Mouse (Mus musculus): ENCODE measurements around the gene Ppp6r1. TPM values are rescaled to one million over a fixed set of nuclear protein-coding genes. Genes with fewer than 3 reads are reported as not detected.

Ppp6r1 gene
- polyA plus RNA-seq (2017; shearing (Covaris generic)) = 100 to 1,000 TPM; 275 to 316 TPM

DNA sequence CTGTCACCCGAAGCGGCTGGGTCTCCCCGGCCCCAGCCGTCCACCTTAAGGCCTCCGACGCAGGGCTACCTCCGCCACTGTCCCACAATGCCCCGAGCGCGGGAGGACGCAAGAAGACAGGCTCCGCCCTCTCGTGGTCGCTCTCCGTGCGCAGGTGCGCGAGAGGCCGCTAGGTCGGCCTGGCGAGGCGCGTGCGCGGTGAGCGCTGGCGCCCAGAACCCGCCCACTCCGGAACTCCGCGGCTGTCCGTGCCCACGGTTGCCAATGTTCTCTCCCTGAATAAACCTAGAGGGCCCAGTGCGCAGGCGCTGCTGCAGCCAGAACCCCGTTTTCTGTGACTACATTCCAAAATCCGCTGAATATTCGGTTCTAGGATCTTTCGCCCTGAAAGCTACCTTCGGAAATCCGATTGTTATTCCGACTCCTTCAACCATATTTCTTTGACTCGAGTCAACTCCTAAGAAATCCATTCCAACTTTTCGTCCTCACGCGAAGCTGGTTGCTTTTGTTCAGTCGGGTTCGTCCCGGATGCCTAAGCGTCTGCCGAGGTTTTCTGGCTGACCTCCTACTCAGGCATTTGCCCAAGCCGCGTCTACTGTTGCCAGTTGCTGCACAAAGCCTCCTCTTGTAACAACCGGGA, at the start of gene Ppp6r1:
Gene Ppp6r1, minus strand, starts transcription at position 108 of the 640 bp plus-strand sequence.

DNA sequence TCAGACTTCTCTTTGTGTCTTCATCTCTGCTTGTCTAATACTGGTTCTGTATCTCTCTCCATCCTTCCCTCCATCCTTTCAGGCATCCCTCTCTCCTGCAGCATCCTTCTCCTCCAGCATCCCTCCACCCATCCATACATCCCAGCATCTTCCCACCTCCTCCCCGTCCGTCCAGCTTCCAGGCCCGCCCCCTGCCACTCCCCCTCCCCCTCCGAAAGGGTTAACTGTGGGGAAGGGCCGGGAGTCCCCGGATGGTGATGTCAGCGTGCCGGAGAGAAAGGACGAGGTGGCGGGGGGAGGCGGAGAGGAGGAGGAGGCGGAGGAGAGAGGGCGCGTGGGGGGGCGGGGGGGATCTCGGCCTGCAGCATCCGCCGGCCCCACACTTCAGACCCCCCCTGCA, 31.6 kb upstream of the Ppp6r1 start, which contains the start of gene Brsk1:
Gene Brsk1, plus strand, starts transcription at position 218 of the 400 bp plus-strand sequence.

DNA sequence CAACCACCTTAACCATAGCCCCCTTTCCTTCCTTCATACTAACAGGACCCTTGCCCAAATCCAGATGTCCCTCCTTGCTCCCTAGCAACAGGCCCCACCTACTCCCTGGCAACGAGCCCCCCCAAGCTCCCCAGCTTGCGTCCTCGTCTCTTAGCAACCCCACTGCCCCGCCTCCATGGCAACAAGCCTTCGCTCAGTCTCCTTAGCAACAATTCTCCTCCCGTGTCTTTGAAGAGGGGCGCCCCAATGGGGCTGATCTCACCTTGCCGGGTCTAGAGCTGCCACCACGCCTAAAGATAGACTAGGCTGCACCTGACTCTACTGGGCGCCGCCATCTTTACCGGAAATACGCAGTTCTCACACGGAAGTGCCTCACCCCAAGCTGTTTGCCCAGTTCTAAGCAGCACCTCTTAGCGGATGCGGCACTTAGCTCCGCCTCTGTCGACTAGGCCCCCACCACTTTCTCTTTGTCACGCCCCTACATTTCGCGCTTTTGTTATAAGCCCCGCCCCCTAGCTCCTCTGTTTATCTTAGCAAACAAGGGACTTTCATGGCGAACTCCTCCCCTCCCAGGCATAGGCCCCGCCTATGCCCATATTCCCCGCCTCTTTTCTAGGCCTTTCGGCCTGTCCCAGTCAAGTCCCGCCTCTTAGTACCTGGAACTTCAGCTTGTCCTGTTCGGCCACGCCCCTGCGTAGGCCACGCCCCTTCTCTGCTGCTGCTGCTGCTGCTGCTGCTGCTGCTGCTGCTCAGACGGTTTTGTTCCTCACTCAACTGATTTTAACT, 26.0 kb upstream of the Ppp6r1 start, which contains the start of gene Hspbp1:
Gene Hspbp1, minus strand, starts transcription at position 437 of the 786 bp plus-strand sequence.

DNA sequence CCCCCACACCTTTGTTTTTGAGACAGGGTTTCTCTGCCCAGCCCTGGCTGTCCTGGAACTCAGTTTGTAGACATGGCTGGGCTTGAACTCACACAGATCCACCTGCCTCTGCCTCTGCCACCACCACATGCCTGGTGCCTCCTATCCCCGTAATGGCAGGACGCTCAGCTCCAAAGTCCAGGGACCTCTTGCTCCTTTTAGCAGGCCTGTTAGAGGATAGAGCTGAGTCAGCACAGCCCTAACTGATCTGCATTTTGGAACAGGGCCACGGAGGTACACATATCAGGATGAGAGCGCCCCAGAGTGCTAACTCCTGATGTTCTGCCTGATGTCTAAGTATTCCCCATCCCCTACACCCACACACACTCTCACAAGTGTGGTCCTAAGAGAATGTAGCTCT, 27.8 kb downstream of the Ppp6r1 start, which contains the start of gene Tmem86b:
Gene Tmem86b, minus strand, starts transcription at position 392 of the 400 bp plus-strand sequence.

DNA sequence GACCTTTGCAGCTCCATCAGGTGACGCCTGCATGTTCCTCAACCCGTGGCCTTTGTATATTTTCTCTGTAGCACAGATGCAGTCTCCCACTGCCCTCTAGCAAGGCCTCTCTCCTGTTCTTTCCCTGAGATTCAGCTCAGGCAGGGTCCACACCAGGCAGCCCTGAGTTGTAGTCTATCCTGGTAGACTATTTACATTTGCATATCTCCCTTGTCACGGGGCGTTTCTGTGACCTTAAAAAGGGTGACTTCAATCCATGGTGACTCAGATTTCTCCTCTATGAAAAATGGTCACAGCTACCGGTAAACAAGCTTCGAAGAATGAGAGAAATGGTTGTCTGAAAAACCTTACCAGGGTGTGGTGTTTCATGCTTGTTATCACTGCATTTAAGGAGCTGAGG, 54.9 kb downstream of the Ppp6r1 start, which contains the start of gene Ptprh:
Gene Ptprh, minus strand, starts transcription at position 169 of the 400 bp plus-strand sequence.

Other genes with a start within 250 kb of the Ppp6r1 start
- 1 to 10 TPM; 4.3 to 6.8 TPM for gene Rdh13, start 213.4 kb downstream of the Ppp6r1 start, polyA plus RNA-seq (2017; shearing (Covaris generic))
- 10 to 100 TPM in 1 of 2 experiments, 1 to 10 TPM in 1; 6.2 to 30.5 TPM for gene Eps8l1, start 198.3 kb downstream of the Ppp6r1 start, polyA plus RNA-seq (2017; shearing (Covaris generic))
- 100 to 1,000 TPM; 147 to 198 TPM for gene Ppp1r12c, start 157.3 kb downstream of the Ppp6r1 start, polyA plus RNA-seq (2017; shearing (Covaris generic))
- gene Tnnt1, start 142.6 kb downstream of the Ppp6r1 start, polyA plus RNA-seq (2017; shearing (Covaris generic)) = 1 to 10 TPM; 4.1 to 9.6 TPM
- gene Tnni3, start 134.8 kb downstream of the Ppp6r1 start, polyA plus RNA-seq (2017; shearing (Covaris generic)) = 1 to 10 TPM in 1 of 2 experiments, not detected in 1; 5.5 TPM
- 1 to 10 TPM in 1 of 2 experiments, not detected in 1; 2.6 TPM for gene Dnaaf3, start 126.6 kb downstream of the Ppp6r1 start, polyA plus RNA-seq (2017; shearing (Covaris generic))
- gene Syt5, start 111.5 kb downstream of the Ppp6r1 start, polyA plus RNA-seq (2017; shearing (Covaris generic)) = 1 to 10 TPM in 1 of 2 experiments, under 1 TPM in 1; 0.53 to 1.3 TPM
- gene Ptprh, start 55.0 kb downstream of the Ppp6r1 start, polyA plus RNA-seq (2017; shearing (Covaris generic)) = 1 to 10 TPM in 1 of 2 experiments, not detected in 1; 1.1 TPM
- gene Tmem86b, start 27.6 kb downstream of the Ppp6r1 start, polyA plus RNA-seq (2017; shearing (Covaris generic)) = 10 to 100 TPM; 12.1 to 12.7 TPM
- gene Hspbp1, start 26.0 kb upstream of the Ppp6r1 start, polyA plus RNA-seq (2017; shearing (Covaris generic)) = 10 to 100 TPM; 62.6 to 74.0 TPM
- gene Brsk1, start 31.6 kb upstream of the Ppp6r1 start, polyA plus RNA-seq (2017; shearing (Covaris generic)) = under 1 TPM in 1 of 2 experiments, not detected in 1; 0.64 TPM
- under 1 TPM; 0.39 to 0.65 TPM for gene Tmem150b, start 66.2 kb upstream of the Ppp6r1 start, polyA plus RNA-seq (2017; shearing (Covaris generic))
- 10 to 100 TPM; 39.6 to 41.0 TPM for gene Kmt5c, start 81.1 kb upstream of the Ppp6r1 start, polyA plus RNA-seq (2017; shearing (Covaris generic))
- 1 to 10 TPM in 1 of 2 experiments, not detected in 1; 3.1 TPM for gene Cox6b2, start 94.1 kb upstream of the Ppp6r1 start, polyA plus RNA-seq (2017; shearing (Covaris generic))
- gene Fam71e2, start 112.3 kb upstream of the Ppp6r1 start, polyA plus RNA-seq (2017; shearing (Covaris generic)) = not detected
- under 1 TPM; 0.18 to 0.23 TPM for gene Il11, start 123.8 kb upstream of the Ppp6r1 start, polyA plus RNA-seq (2017; shearing (Covaris generic))
- gene Tmem190, start 123.9 kb upstream of the Ppp6r1 start, polyA plus RNA-seq (2017; shearing (Covaris generic)) = 1 to 10 TPM in 1 of 2 experiments, under 1 TPM in 1; 0.37 to 1.1 TPM
- 10 to 100 TPM; 11.1 to 18.2 TPM for gene Tmem238, start 130.6 kb upstream of the Ppp6r1 start, polyA plus RNA-seq (2017; shearing (Covaris generic))
- 100 to 1,000 TPM; 268 to 278 TPM for gene Rpl28, start 133.9 kb upstream of the Ppp6r1 start, polyA plus RNA-seq (2017; shearing (Covaris generic))
- gene Ube2s, start 153.6 kb upstream of the Ppp6r1 start, polyA plus RNA-seq (2017; shearing (Covaris generic)) = 100 to 1,000 TPM in 1 of 2 experiments, 10 to 100 TPM in 1; 99.5 to 166 TPM
- not detected for gene Shisa7, start 185.7 kb upstream of the Ppp6r1 start, polyA plus RNA-seq (2017; shearing (Covaris generic))
- gene Isoc2b, start 211.2 kb upstream of the Ppp6r1 start, polyA plus RNA-seq (2017; shearing (Covaris generic)) = 10 to 100 TPM; 23.8 to 37.5 TPM
- 1 to 10 TPM in 1 of 2 experiments, under 1 TPM in 1; 0.75 to 1.2 TPM for gene Isoc2a, start 218.1 kb upstream of the Ppp6r1 start, polyA plus RNA-seq (2017; shearing (Covaris generic))
- under 1 TPM in 1 of 2 experiments, not detected in 1; 0.12 TPM for gene Gm36210, start 247.5 kb upstream of the Ppp6r1 start, polyA plus RNA-seq (2017; shearing (Covaris generic))

Data from inflammation-experienced regulatory T-cells (primary cell).